Mouse (Mus musculus) olfactory bulb, adult 2 months (tissue): Measurements from ENCODE around the gene Pkp4. TPM values are rescaled to one million over a fixed set of nuclear protein-coding genes. Genes with fewer than 3 reads are reported as not detected.

Experiments
- H3K27ac ChIP-seq: fragments of 200-500 bp; 2 replicates; pipeline ENCODE4 v1.5.1; 2012; ENCODE audit warnings: low read depth, low read length; ENCODE audit not compliant: insufficient read depth
- H3K4me1 ChIP-seq: fragments of 200-500 bp; 2 replicates; pipeline ENCODE4 v1.6.1; 2012; ENCODE audit warnings: low read length; ENCODE audit not compliant: control insufficient read depth, insufficient read depth
- H3K4me3 ChIP-seq: fragments of 200-500 bp; 2 replicates; pipeline ENCODE4 v1.5.1; 2012; ENCODE audit warnings: mild to moderate bottlenecking, low read depth, low read length, moderate library complexity; ENCODE audit not compliant: insufficient read depth
- CTCF ChIP-seq: fragments of 200-500 bp; IDR thresholded peaks from 2 replicates; pipeline ENCODE4 v1.5.1; 2012; ENCODE audit warnings: low read depth, mild to moderate bottlenecking, low read length, moderate library complexity; ENCODE audit not compliant: insufficient read depth
- POLR2A ChIP-seq: fragments of 200-500 bp; IDR thresholded peaks from 2 replicates; pipeline ENCODE4 v1.6.1; 2012; ENCODE audit warnings: mild to moderate bottlenecking, low read depth, low read length, moderate library complexity; ENCODE audit not compliant: insufficient read depth
- WGBS: fragments of 180-500 bp; shearing (Covaris S2); methylation state at CpG from one replicate; pipeline ENCODE4 v1.1.7; 2018; 5-methylcytosine and 5-hydroxymethylcytosine counted together
- polyA plus RNA-seq: library from polyadenylated mRNA; stranded (reverse); fragments of >200 nt; gene quantifications from 2 replicates; pipeline ENCODE4 v1.2.4, GENCODE M21; 2012; ENCODE audit warnings: low replicate concordance; ENCODE audit not compliant: missing spikeins, insufficient read depth, insufficient read length

Gene Pkp4
- polyA plus RNA-seq, 1 experiment: 318 TPM

- 94% methylated on average over 8 of the region's 8 CpGs for WGBS
- TF ChIP-seq CTCF: no peak
- TF ChIP-seq POLR2A: no peak
- Histone ChIP-seq H3K4me3 (no peak overlapping the region), H3K4me1 (peaks cover 9% of the 10 kb centered on the region), H3K27ac (no peak overlapping the region)
Observed at GRCm38 (mm10) chr2:59227508-59228263, 67.0 kb downstream of the Pkp4 start.

- peaks cover 1% of the 10 kb centered on the region; the same call in 1 of the 2 replicates for H3K4me1 ChIP-seq
- H3K27ac ChIP-seq: no peak overlapping the region
- WGBS: 92% methylated on average over 11 of the region's 11 CpGs
- no peak overlapping the region for H3K4me3 ChIP-seq
- TF ChIP-seq CTCF: no peak
- no peak for TF ChIP-seq POLR2A
Observed at GRCm38 (mm10) chr2:59229250-59229895, 68.7 kb downstream of the Pkp4 start.

GRCm38 (mm10) chr2:59230656-59231055 is 70.0 kb downstream of the Pkp4 start:
- TF ChIP-seq CTCF (no peak), POLR2A (no peak)
- Histone ChIP-seq H3K27ac (no peak overlapping the region), H3K4me3 (no peak overlapping the region), H3K4me1 (no peaks in the 10 kb centered on the region)
- 64% methylated on average over 9 of the region's 9 CpGs for WGBS

- H3K27ac ChIP-seq: no peak overlapping the region
- TF ChIP-seq CTCF: no peak
- TF ChIP-seq POLR2A: no peak
- no peak overlapping the region for H3K4me3 ChIP-seq
- H3K4me1 ChIP-seq: no peaks in the 10 kb centered on the region
- WGBS: 89% methylated on average over 5 of the region's 5 CpGs
Observed at GRCm38 (mm10) chr2:59231514-59231913, 70.9 kb downstream of the Pkp4 start.

- H3K4me3 ChIP-seq: no peak overlapping the region
- no peak for TF ChIP-seq CTCF
- TF ChIP-seq POLR2A: no peak
- no peaks in the 10 kb centered on the region for H3K4me1 ChIP-seq
- 88% methylated on average over 13 of the region's 13 CpGs for WGBS
- no peak overlapping the region for H3K27ac ChIP-seq
Observed at GRCm38 (mm10) chr2:59233294-59233923, 72.8 kb downstream of the Pkp4 start.

- Histone ChIP-seq H3K4me1 (no peaks in the 10 kb centered on the region), H3K4me3 (no peak overlapping the region), H3K27ac (no peak overlapping the region)
- WGBS: 97% methylated on average over 5 of the region's 5 CpGs
- no peak for TF ChIP-seq POLR2A
- no peak for TF ChIP-seq CTCF
Observed at GRCm38 (mm10) chr2:59233936-59234335, 73.3 kb downstream of the Pkp4 start.

- no peak overlapping the region for H3K4me3 ChIP-seq
- H3K4me1 ChIP-seq: no peaks in the 10 kb centered on the region
- TF ChIP-seq POLR2A: no peak
- no peak for TF ChIP-seq CTCF
- H3K27ac ChIP-seq: no peak overlapping the region
- WGBS: 96% methylated on average over 5 of the region's 5 CpGs
Observed at GRCm38 (mm10) chr2:59234537-59234936, 73.9 kb downstream of the Pkp4 start.

GRCm38 (mm10) chr2:59239841-59240395 is 79.3 kb downstream of the Pkp4 start:
- H3K4me1 ChIP-seq: peaks cover 7% of the 10 kb centered on the region
- H3K4me3 ChIP-seq: no peak overlapping the region
- TF ChIP-seq CTCF (no peak), POLR2A (no peak)
- no peak overlapping the region for H3K27ac ChIP-seq
- 93% methylated on average over 10 of the region's 10 CpGs for WGBS

- no peak overlapping the region for H3K27ac ChIP-seq
- H3K4me3 ChIP-seq: no peak overlapping the region
- peaks cover 7% of the 10 kb centered on the region for H3K4me1 ChIP-seq
- 83% methylated on average over 10 of the region's 10 CpGs for WGBS
- TF ChIP-seq CTCF (no peak), POLR2A (no peak)
Observed at GRCm38 (mm10) chr2:59242117-59242516, 81.5 kb downstream of the Pkp4 start.
